25 mouse cellular contexts compared by ENCODE assay signal in the genomic region with DNA sequence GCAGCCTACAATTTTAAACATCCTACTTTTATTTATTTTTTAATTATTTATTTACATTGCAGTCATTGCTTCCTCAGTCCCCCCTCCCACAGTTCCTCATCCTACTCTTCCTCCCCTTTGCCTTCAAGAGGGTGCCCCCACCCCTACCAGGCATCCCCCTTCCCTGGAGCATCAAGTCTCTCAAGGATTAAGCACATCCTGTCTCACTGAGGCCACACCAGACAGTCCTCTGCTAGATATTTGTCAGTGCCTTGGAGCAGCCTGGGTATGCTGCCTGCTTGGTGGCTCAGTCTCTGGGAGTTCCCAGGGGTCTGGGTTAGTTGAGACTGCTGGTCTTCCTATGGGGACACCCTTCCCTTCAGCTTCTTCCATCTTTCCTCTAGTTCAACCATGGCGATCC.
"Had no signal": no experiment of that assay in that cellular context is flagged by ENCODE, and none has a peak within 500 bp of the region (broad histone marks: within the 10 kb centered on the region; RNA-seq: fewer than 3 reads in every experiment).

No protein-coding gene starts in this region.

- H3K27ac ChIP-seq: forebrain, embryonic 15.5 days; heart, embryonic 13.5 days; heart, embryonic 15.5 days; hindbrain, embryonic 13.5 days; hindbrain, embryonic 15.5 days; hindbrain, postnatal 0 days; kidney, embryonic 15.5 days; kidney, postnatal 0 days; limb, embryonic 12.5 days had no signal

- H3K4me3 ChIP-seq: forebrain, embryonic 15.5 days; heart, embryonic 13.5 days; heart, embryonic 15.5 days; hindbrain, embryonic 13.5 days; hindbrain, embryonic 15.5 days; kidney, embryonic 15.5 days; limb, embryonic 12.5 days had no signal

- H3K36me3 ChIP-seq: heart, embryonic 15.5 days; kidney, embryonic 15.5 days; limb, embryonic 12.5 days had no signal

- ATAC-seq: forebrain, embryonic 15.5 days; forebrain, postnatal 0 days; hindbrain, postnatal 0 days; intestine, embryonic 16.5 days had no signal

- H3K4me2 ChIP-seq: forebrain, embryonic 15.5 days; heart, embryonic 11.5 days; heart, embryonic 13.5 days; heart, embryonic 15.5 days; hindbrain, embryonic 13.5 days; hindbrain, embryonic 15.5 days; kidney, embryonic 15.5 days; limb, embryonic 12.5 days had no signal

- H3K4me1 ChIP-seq: forebrain, embryonic 15.5 days; heart, embryonic 13.5 days; heart, embryonic 15.5 days; hindbrain, embryonic 13.5 days; hindbrain, embryonic 15.5 days; kidney, embryonic 15.5 days; limb, embryonic 12.5 days had no signal

- DNase-seq: forebrain, postnatal 0 days; gastrocnemius, postnatal 14 days; gastrocnemius, postnatal 36 days; heart, adult 18-20 months; heart, postnatal 14 days; heart, postnatal 36 days; kidney, adult 11 months; kidney, adult 2 months; kidney, adult 9 months; kidney, postnatal 14 days; kidney, postnatal 36 days; layer of hippocampus, adult 9-11 months; layer of hippocampus, postnatal 36 days; left cerebral cortex, postnatal 4 days had no signal

- H3K9me3 ChIP-seq: hindbrain, embryonic 15.5 days had no signal

- H3K27me3 ChIP-seq: forebrain, embryonic 15.5 days; heart, embryonic 13.5 days; heart, embryonic 15.5 days; hindbrain, embryonic 13.5 days; hindbrain, embryonic 15.5 days; kidney, embryonic 15.5 days; limb, embryonic 12.5 days had no signal

- H3K9ac ChIP-seq: forebrain, embryonic 15.5 days; forebrain, postnatal 0 days; heart, embryonic 13.5 days; heart, embryonic 15.5 days; hindbrain, embryonic 13.5 days; hindbrain, embryonic 15.5 days; kidney, embryonic 15.5 days; limb, embryonic 12.5 days had no signal
